Mouse (Mus musculus): ENCODE results near the gene Rufy2. TPM values are rescaled to one million over a fixed set of nuclear protein-coding genes. Genes with fewer than 3 reads are reported as not detected.

Rufy2 gene
- polyA plus RNA-seq (2017; shearing (Covaris generic)), result 43.7 TPM

GRCm38 (mm10) chr10:62980039-62980954 is at the start of gene Rufy2:
Rufy2 (plus strand) TSS chr10:62980223.

DNA sequence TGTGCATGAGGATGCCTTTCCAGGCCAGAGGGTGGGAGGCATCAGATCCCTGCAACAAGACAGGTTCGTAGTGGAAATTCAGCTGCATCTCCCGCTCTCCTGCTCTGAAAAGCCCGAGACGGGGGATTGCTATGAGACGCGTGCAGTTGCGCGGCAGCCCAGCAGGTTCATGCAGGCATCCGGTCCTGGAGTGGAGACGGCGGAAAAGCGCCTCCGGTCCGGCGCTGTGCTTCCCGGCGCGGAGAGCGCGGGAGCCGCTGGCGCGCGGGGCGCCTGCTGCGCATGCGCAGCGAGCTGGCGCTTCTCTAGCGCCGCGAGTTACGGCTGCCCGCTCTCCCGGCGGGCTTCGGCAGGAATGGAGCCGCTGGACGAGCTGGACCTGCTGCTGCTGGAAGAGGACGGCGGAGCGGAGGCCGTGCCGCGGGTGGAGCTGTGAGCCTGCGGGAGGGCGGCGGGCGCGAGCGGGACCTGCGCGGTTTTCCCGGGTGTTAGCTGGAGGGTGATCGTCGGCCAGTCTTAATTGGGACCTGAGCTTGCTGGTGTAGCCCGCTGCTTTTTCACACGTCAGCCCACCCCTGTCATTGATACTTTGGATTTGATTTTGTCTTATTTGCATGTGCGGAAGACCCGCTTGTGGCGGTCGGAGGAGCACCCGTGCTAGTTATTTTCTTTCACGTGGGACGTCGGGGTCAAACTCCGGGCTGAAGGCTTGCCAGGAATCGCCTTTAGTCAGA is 33.1 kb upstream of the Rufy2 start, which contains the start of gene Dna2:
Gene Dna2 (plus strand): TSS at position 289 of the 734 bp plus-strand sequence.

GRCm38 (mm10) chr10:63023749-63024579 is 43.9 kb downstream of the Rufy2 start, which contains the start of the genes Hnrnph3 and Pbld2:
Hnrnph3 (minus strand) TSS chr10:63024217.
Pbld2 (plus strand) TSS chr10:63024315.

DNA sequence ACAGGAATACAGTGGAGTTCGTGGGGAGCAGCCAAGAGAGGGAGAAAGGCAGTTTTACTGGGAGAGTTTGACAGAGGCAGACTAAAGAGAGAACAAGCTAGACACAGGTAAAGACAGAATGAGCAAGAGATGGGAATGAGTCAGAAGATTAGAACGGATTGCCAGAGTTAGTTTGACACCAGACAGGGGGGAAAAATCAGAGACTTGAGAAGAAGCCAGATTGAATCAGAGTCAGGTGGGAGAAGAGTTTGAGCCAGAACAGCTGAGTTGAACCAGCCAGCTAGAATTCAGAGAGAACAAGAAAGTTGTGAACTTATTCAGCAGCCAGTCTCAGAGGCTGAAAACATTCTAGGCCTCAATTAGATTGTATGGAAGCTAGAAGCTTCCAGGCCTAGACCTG is 79.8 kb downstream of the Rufy2 start, which contains the start of gene Pbld1:
Gene Pbld1 (plus strand): TSS at position 301 of the 400 bp plus-strand sequence.

Other genes starting within 250 kb of the Rufy2 start
- gene Ccar1, start 187.9 kb upstream of the Rufy2 start, polyA plus RNA-seq (2017; shearing (Covaris generic)), result 149 TPM
- 10.7 TPM for gene Tet1, start 71.2 kb upstream of the Rufy2 start, polyA plus RNA-seq (2017; shearing (Covaris generic))
- gene Slc25a16, start 59.6 kb upstream of the Rufy2 start, polyA plus RNA-seq (2017; shearing (Covaris generic)), result 2.1 TPM
- gene Dna2, start 33.2 kb upstream of the Rufy2 start, polyA plus RNA-seq (2017; shearing (Covaris generic)), result 4.0 TPM
- gene Hnrnph3, start 44.0 kb downstream of the Rufy2 start, polyA plus RNA-seq (2017; shearing (Covaris generic)), result 81.2 TPM
- 0.73 TPM for gene Pbld2, start 44.1 kb downstream of the Rufy2 start, polyA plus RNA-seq (2017; shearing (Covaris generic))
- 0.12 TPM for gene Pbld1, start 79.9 kb downstream of the Rufy2 start, polyA plus RNA-seq (2017; shearing (Covaris generic))
- gene Atoh7, start 119.4 kb downstream of the Rufy2 start, polyA plus RNA-seq (2017; shearing (Covaris generic)), result not detected
- not detected for gene Mypn, start 223.7 kb downstream of the Rufy2 start, polyA plus RNA-seq (2017; shearing (Covaris generic))

Data from activated CD4-positive, CD25-positive, alpha-beta regulatory T cell, adult 9 weeks (primary cell).